Mouse (Mus musculus): Measurements from ENCODE around the gene Glcci1.

Gene Glcci1

DNA sequence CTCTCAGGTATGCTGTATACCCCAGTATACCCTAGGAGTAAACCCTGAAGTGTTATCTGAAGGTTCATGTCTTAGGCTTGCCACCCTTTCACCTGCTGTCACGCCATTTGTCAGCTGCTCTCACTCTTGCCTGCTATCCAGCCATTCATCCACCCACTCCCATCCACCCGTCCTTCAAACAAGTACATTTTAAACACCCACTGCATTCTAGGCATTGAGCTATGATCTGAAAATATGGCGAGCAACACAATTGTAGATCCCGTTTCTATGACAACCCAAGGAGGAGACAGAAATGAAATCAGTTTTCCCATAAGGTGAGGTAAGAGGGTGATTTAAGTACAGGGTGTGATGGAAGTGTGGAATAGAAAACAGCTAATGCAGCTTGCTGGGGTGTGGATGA lies 128.7 kb downstream of the Glcci1 start:
- DNase-seq (ENCODE audit: low read depth, low spot score) = no peak
- H3K27me3 ChIP-seq (ENCODE audit: control insufficient read depth, insufficient read depth, low read length, poor library complexity, severe bottlenecking) = no peaks in the 10 kb centered on the region

DNA sequence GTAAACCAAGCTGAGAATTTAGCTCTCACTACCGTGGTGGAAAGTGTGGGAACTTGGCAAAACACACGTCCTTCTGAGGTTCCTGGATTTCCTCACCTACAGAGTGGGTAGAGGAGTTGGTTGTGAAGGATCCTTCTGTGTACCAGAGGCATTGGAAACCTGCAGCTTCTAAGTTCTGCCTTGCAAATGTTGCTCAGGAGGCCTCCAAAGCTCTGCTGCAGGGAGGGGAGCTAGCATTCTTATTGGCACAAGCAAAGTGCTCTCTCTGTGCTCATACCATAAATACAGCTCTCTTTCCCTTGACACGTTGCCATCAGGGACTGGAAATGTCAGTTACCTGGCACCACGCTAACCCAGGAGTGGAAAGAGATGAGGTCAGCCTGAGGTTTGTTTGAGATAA lies 129.5 kb downstream of the Glcci1 start:
- DNase-seq (ENCODE audit: low read depth, low spot score) = no peak
- no peaks in the 10 kb centered on the region for H3K27me3 ChIP-seq (ENCODE audit: control insufficient read depth, insufficient read depth, low read length, poor library complexity, severe bottlenecking)
- no peaks in the 10 kb centered on the region for H3K36me3 ChIP-seq (ENCODE audit: control insufficient read depth, insufficient read depth, low read length, poor library complexity, severe bottlenecking)

More for the DNA sequence above, 128.7 kb downstream of the Glcci1 start:
- H3K36me3 ChIP-seq (ENCODE audit: control insufficient read depth, insufficient read depth, low read length, poor library complexity, severe bottlenecking) = no peaks in the 10 kb centered on the region

DNA sequence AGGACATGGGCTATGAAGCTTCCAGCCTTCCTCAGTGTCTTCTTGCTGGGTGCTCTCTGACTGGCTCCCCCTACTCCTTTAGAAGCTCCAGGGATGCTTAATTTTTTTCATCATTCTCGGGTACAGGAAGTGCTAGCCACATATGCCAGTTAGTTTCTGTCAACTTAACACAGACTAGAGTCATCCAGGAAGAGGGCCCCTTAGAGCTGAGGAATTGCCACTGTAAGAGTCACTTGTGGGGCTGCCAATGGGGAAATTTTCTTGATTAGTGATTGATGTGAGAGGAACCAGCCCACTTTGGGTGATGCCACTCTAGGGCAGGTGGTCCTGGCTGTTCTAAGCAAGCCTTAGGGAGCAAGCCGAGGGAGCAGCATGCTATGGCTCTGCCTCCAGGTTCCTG lies 130.1 kb downstream of the Glcci1 start:
- H3K36me3 ChIP-seq (ENCODE audit: control insufficient read depth, insufficient read depth, low read length, poor library complexity, severe bottlenecking) = no peaks in the 10 kb centered on the region
- no peaks in the 10 kb centered on the region for H3K27me3 ChIP-seq (ENCODE audit: control insufficient read depth, insufficient read depth, low read length, poor library complexity, severe bottlenecking)
- no peak for DNase-seq (ENCODE audit: low read depth, low spot score)

DNA sequence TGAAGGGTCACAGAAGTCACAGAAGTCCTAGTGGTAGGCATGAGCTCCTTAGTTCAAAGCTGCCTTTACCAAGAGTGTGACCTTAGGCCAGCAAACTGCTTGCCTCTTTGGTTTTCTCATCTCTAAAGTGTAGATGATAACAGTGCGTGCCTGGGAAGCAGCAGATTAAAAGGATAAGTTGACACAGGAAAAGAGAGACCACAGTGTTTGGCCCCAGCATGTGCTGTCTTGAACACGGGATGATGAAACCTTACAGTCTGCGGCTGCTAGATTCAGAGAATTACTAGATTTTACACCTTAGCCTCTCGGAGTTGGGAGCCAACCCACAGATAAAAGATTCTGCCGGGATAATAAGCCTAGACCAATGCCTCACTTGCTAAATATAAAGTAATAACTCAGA lies 131.5 kb downstream of the Glcci1 start:
- Histone ChIP-seq H3K36me3 (ENCODE audit: control insufficient read depth, insufficient read depth, low read length, poor library complexity, severe bottlenecking) (no peaks in the 10 kb centered on the region), H3K27me3 (ENCODE audit: control insufficient read depth, insufficient read depth, low read length, poor library complexity, severe bottlenecking) (no peaks in the 10 kb centered on the region)
- no peak for DNase-seq (ENCODE audit: low read depth, low spot score)

DNA sequence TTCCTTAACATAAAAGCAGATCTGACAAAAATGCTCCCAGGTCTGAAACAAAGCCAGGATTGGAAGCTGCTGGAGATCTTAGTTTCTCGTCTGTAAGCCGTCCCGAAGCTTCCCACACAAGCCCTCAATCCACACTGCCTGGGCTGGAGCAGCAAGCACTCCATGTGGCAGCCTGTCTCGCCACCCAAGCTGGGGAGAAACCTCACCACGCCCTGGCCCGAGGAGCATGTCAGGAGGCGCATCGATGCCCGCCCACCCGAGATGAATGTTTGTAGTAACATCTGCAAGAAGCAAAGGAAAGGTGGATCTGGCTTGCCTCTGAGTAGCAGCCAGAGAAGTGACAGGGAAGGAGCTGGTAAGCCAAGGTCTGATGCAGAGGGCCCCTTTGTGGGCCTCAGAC lies 135.3 kb downstream of the Glcci1 start:
- Histone ChIP-seq H3K27me3 (ENCODE audit: control insufficient read depth, insufficient read depth, low read length, poor library complexity, severe bottlenecking) (no peaks in the 10 kb centered on the region), H3K36me3 (ENCODE audit: control insufficient read depth, insufficient read depth, low read length, poor library complexity, severe bottlenecking) (no peaks in the 10 kb centered on the region)
- no peak for DNase-seq (ENCODE audit: low read depth, low spot score)

DNA sequence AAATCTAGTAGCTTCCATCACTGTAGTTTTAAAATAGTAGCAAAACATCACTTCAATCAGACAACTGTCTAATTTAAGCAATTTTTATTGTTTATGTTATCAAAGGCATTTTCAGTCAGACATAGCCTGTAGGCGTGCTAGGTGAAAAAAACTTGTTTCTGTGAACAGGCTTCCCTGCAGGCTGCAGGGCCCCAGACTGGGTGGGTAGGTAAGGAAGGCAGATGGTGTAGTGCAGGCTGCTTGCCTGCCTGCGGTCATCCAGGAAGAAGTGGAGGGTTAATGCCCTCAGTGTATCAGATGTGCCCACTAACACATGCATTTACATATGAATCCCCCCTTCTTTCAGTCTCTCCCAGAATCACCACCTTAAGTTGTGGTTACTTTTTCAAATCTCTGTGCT lies 136.3 kb downstream of the Glcci1 start:
- no peak for DNase-seq (ENCODE audit: low read depth, low spot score)
- Histone ChIP-seq H3K36me3 (ENCODE audit: control insufficient read depth, insufficient read depth, low read length, poor library complexity, severe bottlenecking) (no peaks in the 10 kb centered on the region), H3K27me3 (ENCODE audit: control insufficient read depth, insufficient read depth, low read length, poor library complexity, severe bottlenecking) (no peaks in the 10 kb centered on the region)

All from splenic B cell, adult 2 months (primary cell).